Mouse (Mus musculus) left cerebral cortex, adult 2 months (tissue): ENCODE results near the gene Pdgfra. TPM values are rescaled to one million over a fixed set of nuclear protein-coding genes. Genes with fewer than 3 reads are reported as not detected.

Experiments used
- DNase-seq, 2 experiments: peaks; one replicate each; pipeline ENCODE4 v3.0.0; 2021 to 2022; ENCODE audit warnings: low spot score in 2 of 2, mixed read lengths in 1 of 2; ENCODE audit errors: extremely low spot score in 1 of 2
- H3K27ac ChIP-seq: fragments of 200-600 bp; 2 replicates; pipeline ENCODE4 v1.8.1; 2022
- H3K4me3 ChIP-seq: fragments of 200-600 bp; 2 replicates; pipeline ENCODE4 v1.8.1; 2022
- CTCF ChIP-seq: fragments of 200-600 bp; IDR thresholded peaks from 2 replicates; pipeline ENCODE4 v1.8.1; 2022; ENCODE audit warnings: antibody characterized with exemption, mild to moderate bottlenecking, moderate library complexity
- intact Hi-C: fragments of 180-260 bp; cut with DNase I; formaldehyde crosslinking; loops from one replicate; pipeline ENCODE4 v1.15.1; 2025
- long read RNA-seq, 2 experiments: library from polyadenylated mRNA; stranded (forward); transcript quantifications; one replicate each; pipeline ENCODE4 v2.0.0; 2021; ENCODE audit warnings: borderline mapping rate in 2 of 2
- total RNA-seq, 2 experiments: library from RNA; stranded (reverse); gene quantifications; 2 replicates each; pipeline ENCODE4 v1.2.3; 2021

Pdgfra gene
- 10 to 100 TPM; 38.0 to 41.6 TPM for total RNA-seq
- long read RNA-seq, experiment 1, full-length matches to known transcripts: 39 of 62 reads
- long read RNA-seq, experiment 1, partial matches to known transcripts: 18 of 62 reads
- long read RNA-seq, experiment 1, other reads (novel, unspliced or antisense): 5 of 62 reads
- long read RNA-seq, experiment 2, full-length matches to known transcripts: 27 of 51 reads
- long read RNA-seq, experiment 2, partial matches to known transcripts: 22 of 51 reads
- long read RNA-seq, experiment 2, other reads (novel, unspliced or antisense): 2 of 51 reads

DNA sequence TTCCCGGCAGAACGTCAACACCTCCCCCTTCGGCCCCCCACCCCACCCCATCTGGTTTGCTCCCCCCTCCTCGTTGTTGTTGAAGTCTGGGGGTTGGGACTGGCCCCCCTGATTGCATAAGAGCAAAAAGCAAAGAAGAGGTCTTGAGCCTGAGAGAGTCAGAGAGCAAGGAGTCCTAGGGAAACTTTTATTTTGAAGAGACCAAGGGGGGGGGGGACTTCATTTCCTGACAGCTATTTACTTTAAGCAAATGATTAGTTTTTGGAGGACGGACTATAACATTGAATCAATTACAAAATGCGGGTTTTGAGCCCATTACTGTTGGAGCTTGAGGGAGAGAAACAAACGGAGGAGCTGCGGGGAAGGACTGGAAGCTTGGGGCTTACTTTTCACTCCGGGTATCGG, at the start of gene Pdgfra:
Gene Pdgfra, plus strand, starts transcription at position 272 of the 405 bp plus-strand sequence.
- no peak for DNase-seq
- intact Hi-C loops: loop anchor here (5.0 kb wide), 2 partner anchors 80 to 510 kb away; no protein-coding TSS in a partner anchor
- Histone ChIP-seq H3K4me3 (peak within 1 kb of the TSS; percentile 23), H3K27ac (peak within 1 kb of the TSS; percentile 21; the same call in 1 of the 2 replicates)
- no peak for TF ChIP-seq CTCF

DNA sequence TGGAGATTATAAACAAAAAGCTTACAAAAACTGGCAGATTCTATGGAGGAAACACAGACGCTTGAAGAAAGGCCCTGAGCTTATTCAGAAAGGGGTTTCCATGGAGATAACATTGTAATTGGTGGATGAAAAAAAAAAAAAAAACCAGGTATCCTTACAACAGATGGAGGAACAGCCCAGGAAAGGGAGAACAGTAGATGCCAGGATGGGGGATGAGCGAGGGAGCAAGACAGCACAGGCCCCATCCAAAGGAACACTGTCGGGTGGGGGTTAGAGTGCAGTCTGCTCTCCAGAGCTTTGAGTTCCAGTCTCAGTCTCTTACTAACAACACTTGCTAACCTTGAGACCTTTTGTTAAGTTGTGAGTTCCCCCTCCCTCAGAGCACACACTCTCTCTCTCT, 45.6 kb upstream of the Pdgfra start:
- intact Hi-C loops: no loop called here
- DNase-seq: no peak
- H3K4me3 ChIP-seq: no peak overlapping the region
- TF ChIP-seq CTCF: no peak
- H3K27ac ChIP-seq: no peak overlapping the region

DNA sequence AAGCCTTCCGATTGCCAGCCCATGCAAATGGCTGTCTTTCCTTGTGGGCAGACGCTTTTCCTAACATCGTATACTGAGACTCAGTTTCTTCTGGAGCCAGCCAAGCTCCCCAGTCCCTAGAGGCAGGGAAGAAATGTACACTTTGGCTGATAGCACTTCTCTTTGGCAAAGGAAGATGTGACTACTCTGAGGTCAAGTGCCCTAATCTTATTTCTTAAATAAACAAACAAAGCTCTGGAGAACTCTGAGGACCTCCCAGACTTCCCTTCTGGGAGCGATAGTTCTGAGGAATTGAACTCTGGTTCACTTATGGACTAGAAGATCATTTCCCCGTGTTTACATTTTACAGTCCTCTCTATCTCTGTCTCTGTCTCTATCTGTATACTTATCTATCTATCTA, 42.7 kb upstream of the Pdgfra start:
- intact Hi-C loops: no loop called here
- no peak for TF ChIP-seq CTCF

DNA sequence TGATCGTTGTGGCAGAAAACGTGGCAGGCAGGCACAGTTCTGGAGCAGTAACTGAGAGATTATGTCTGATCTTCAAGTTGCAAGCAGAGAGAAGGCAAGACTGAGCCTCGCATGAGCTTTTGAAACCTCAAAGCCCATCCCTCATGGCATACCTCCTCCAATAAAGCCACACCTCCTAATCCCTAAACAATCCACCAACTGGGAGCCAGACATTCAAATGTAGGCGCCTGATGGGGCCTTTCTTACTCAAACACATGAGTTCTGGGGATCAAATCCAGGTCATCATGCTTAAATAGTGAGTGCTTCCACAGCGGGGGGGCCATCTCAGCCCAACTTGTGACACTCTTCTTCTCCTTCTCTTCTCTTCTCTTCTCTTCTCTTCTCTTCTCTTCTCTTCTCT, 40.3 kb upstream of the Pdgfra start:
- Histone ChIP-seq H3K4me3 (no peak overlapping the region), H3K27ac (no peak overlapping the region)
- intact Hi-C loops: no loop called here
- no peak for TF ChIP-seq CTCF
- DNase-seq: no peak

More for the DNA sequence above, 42.7 kb upstream of the Pdgfra start:
- DNase-seq: no peak
- Histone ChIP-seq H3K4me3 (no peak overlapping the region), H3K27ac (no peak overlapping the region)

DNA sequence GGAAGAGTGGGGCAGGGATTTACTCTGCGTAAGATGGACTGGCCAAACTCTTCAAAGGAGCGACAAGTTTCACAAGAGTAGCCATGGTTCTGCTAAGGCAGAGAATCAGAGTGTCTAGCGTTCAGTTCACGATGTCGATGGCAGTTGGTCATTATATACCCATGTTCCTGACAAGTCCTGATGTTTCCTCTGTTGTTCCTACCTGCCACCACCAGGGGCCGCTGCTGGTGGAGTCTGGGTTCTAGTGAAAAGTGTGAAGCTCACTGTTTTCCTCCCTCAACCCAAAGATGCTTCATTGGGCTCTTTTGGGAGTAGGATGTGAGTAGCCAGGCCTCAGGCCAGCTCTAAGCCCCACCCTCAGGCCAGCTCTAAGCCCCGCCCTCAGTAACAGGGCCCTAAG, 33.3 kb upstream of the Pdgfra start:
- Histone ChIP-seq H3K4me3 (no peak overlapping the region), H3K27ac (no peak overlapping the region)
- intact Hi-C loops: no loop called here
- peak; percentile 33 for TF ChIP-seq CTCF
- no peak for DNase-seq

DNA sequence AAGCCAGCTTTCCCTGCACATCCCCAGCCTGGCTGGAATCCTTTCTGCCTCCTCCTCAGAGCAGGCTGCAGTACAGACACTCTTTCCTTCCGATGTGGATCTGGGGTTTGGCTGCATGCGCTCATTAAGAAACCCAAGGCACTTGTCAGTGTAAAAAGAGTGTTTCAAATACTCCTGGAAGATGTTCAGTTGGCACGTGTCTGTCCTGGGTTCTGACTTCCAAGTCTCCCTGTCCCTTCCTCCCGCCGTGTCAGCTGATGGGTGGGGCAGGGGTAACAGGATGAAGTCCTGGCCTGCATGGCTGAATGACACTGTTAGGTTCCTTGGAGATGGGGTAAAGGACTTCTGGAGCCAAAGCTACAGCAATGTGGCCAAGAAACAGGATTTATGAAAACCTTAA, 30.4 kb upstream of the Pdgfra start:
- Histone ChIP-seq H3K4me3 (no peak overlapping the region), H3K27ac (no peak overlapping the region)
- peak in 1 of 2 experiments; percentile 11 for DNase-seq
- intact Hi-C loops: no loop called here
- TF ChIP-seq CTCF: no peak

DNA sequence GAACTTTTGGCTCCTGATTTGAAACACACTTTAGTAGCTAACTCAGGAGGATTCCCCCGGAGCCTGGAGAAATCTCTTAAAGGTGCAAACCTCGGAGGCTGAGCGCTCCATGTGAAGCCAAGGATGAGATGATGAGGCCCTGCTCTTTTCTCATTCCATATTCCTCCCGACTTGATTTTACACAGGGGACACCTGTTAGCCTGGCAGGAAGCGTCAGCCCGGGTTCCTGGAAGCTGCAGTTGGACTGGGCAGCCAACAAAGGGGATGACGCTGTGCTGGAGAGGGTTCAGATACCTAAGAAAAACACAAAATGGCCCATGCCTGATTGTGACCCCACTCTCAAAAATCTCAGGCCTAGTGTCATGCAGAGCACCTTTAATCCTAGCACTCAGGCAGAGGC, 17.4 kb upstream of the Pdgfra start:
- no peak for TF ChIP-seq CTCF
- intact Hi-C loops: no loop called here
- H3K27ac ChIP-seq: no peak overlapping the region
- no peak for DNase-seq
- no peak overlapping the region for H3K4me3 ChIP-seq

DNA sequence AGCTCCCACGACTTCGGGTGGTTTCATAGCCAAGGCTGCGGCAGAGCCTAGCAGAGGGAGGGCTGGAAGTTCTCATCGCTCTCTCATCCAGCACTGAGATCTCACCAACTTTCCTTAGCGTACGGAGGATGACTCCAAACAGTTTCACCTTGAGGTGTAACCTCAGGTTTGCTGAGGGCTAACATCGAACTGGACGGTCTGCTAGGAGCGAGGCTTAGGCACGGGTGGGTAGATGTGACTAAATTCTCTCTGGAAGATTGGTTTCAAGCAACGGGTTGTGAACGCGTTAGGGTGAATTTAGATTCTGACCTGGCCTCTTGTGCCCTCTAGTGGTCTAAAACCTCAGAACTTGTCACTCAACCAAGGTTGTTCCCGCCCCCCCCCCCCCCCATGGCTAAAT, 9.0 kb upstream of the Pdgfra start:
- peak; percentile 62 for TF ChIP-seq CTCF
- peak; percentile 54 to 60 for DNase-seq
- peak overlapping the region; percentile 31 for H3K4me3 ChIP-seq
- intact Hi-C loops: loop anchor here (1.0 to 5.0 kb wide), 3 partner anchors 199 to 1382 kb away; no protein-coding TSS in a partner anchor
- H3K27ac ChIP-seq: no peak overlapping the region

DNA sequence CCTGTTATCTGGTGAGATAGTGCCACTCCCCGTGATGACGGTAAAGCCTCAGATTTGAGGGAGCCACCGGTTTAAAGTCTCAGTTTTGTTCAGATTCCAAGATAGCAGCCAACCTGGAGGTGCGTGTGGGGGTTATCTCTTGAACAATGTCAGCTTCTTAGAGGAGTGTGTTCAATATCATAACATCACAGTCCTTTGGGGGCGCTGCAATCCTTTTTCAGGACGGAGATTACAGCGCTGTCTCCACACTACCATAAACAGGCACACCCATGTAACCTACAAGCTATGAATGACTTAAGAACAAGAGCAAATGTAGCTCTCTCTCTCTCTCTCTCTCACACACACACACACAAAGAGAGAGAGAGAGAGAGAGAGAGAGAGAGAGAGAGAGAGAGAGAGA, 8.3 kb upstream of the Pdgfra start:
- no peak for TF ChIP-seq CTCF
- DNase-seq: no peak
- intact Hi-C loops: loop anchor here (1.0 to 5.0 kb wide), 3 partner anchors 199 to 1382 kb away; no protein-coding TSS in a partner anchor

DNA sequence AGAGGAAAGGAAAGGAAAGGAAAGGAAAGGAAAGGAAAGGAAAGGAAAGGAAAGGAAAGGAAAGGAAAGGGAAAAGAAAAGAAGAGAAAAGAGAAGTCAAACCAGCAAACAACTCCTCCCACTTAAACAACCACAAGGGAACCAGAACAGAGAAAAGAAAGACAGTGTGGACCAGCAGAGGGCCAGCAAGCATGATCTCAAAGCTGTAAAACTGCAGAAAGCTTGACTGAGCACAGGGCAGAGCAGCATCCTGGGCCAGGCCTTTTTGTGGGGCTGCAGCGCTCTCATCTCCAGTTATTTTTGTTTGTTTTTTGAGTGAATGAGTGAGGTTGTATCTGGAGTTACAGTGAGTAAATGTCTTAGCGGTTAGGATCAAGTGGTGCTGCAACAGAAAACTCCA, 6.8 kb upstream of the Pdgfra start:
- DNase-seq: no peak
- no peak; the same call in 1 of the 2 replicates for TF ChIP-seq CTCF
- Histone ChIP-seq H3K4me3 (no peak overlapping the region), H3K27ac (no peak overlapping the region)
- intact Hi-C loops: no loop called here

More for the DNA sequence above, 8.3 kb upstream of the Pdgfra start:
- no peak overlapping the region for H3K27ac ChIP-seq
- no peak overlapping the region for H3K4me3 ChIP-seq

DNA sequence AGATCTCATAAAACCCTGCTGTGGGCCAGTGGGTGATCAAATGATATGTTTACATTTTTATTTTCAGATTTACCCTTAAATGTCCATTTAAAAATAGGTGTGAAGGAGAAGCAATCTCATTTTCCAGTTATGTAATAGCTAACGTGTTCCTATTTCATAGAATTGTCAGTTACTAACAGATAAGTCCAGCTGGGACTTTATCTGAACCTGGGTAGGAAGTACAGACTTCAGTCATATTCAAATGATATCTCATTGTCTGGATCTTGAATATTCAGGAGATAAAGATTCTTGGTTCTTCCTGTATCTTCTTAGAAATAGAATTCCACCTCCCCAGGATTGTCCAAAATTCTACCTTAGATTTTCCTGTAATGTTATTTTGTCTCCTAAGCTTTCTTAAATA, 5.6 kb upstream of the Pdgfra start:
- no peak for TF ChIP-seq CTCF
- Histone ChIP-seq H3K4me3 (no peak overlapping the region), H3K27ac (no peak overlapping the region)
- DNase-seq: no peak
- intact Hi-C loops: no loop called here

DNA sequence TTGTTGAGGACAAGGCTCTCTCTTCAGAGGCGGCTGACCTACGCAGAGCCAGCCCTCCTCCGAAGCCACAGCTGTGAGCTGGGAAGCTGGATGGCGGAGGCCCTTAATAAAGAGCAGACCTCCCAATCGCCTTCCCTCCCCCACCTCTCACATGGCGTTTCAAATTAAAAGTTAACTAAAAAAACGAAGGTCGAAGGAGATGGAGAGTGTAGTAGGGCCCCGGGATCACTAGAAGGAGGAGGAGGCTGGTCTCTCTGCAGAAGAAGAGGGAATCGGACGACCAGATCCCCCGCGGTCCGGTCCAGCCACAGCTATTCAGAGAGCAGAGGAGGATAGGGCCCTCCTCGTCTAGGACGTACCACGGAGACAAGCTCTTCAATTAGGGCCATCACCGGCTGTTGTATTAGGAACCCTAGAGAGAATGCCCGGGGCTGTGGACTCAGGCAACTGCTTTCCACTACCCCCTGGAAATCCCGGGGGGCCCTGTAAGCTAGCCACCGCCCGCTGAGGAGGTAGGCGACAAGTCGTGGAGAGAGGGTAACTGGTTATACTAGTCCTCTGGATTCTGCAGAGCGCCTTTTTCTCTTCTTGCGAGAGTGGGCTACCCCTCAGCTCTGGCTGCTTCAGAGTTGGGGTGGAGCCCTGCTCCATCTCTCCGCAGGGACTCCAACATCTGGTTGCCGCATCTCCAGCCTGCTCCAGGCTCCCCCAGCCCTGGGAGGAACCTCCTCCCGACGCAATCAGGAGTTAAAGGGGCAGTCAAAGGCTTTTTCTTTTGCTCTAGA, 3.6 kb upstream of the Pdgfra start:
- DNase-seq: no peak
- no peak overlapping the region for H3K4me3 ChIP-seq
- H3K27ac ChIP-seq: no peak overlapping the region
- intact Hi-C loops: no loop called here
- TF ChIP-seq CTCF: no peak
